Mouse (Mus musculus): ENCODE results near the gene Cd37. TPM values are rescaled to one million over a fixed set of nuclear protein-coding genes. Genes with fewer than 3 reads are reported as not detected.
A peak's percentile ranks its signal among the peaks of the same experiment; 100 is the strongest.

Cd37 gene
- polyA plus RNA-seq, 2 experiments: 3.7 to 4.9 TPM

GRCm38 (mm10) chr7:45191803-45192363 is 47.0 kb downstream of the Cd37 start:
- H3K4me2 ChIP-seq (replicated peaks; ENCODE audit: low read depth, low read length, severe bottlenecking): no peak overlapping the region
- 9% methylated on average over 8 of the region's 8 CpGs for WGBS
- TF ChIP-seq POLR2A (IDR thresholded peaks at IDR 0.05; ENCODE audit: borderline replicate concordance, extremely low read depth, insufficient read depth, insufficient read length): no peak
- H3K27ac ChIP-seq (replicated peaks; ENCODE audit: low read depth, low read length): 0 out of 2 replicates have a peak overlapping the region, but pooled peaks have one; percentile 3
- no peaks in the 10 kb centered on the region for H3K9me3 ChIP-seq (ENCODE audit: control insufficient read depth, low read length)
- DNase-seq (ENCODE audit: low spot score) (peak; percentile 74), ATAC-seq (ENCODE audit: low FRiP score, low read depth) (peak; percentile 89)
- H3K36me3 ChIP-seq (ENCODE audit: control insufficient read depth, insufficient read depth, low read length): no peaks in the 10 kb centered on the region
- H3K4me3 ChIP-seq (replicated peaks; ENCODE audit: low read length): no peak overlapping the region
- no peaks in the 10 kb centered on the region for H3K27me3 ChIP-seq (ENCODE audit: control insufficient read depth, insufficient read depth, low read length)
- H3K9ac ChIP-seq (ENCODE audit: low read depth, low read length, severe bottlenecking): no peak overlapping the region
- H3K4me1 ChIP-seq (ENCODE audit: control insufficient read depth, insufficient read depth, low read length): peaks cover 4% of the 10 kb centered on the region

DNA sequence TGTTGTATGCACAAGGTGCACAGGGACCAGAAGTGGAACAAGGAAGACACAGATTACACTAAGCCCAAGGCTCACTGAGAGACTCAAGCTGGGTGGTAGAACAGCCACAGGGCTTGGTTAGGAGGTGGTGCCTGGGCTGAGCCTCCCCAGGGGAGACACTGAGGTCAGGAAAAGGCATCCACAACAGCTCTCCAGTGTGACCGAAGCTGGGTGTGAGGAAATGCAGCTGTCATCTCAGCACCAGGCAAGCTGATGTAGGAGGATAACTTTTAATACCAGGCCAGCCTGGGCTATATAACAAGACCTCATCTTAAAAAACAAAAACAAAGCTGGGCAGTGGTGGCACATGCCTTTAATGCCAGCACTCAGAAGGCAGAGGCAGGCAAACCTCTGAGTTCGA is 47.8 kb downstream of the Cd37 start:
- H3K27me3 ChIP-seq (ENCODE audit: control insufficient read depth, insufficient read depth, low read length): no peaks in the 10 kb centered on the region
- no peak overlapping the region for H3K27ac ChIP-seq (replicated peaks; ENCODE audit: low read depth, low read length)
- peaks cover 4% of the 10 kb centered on the region for H3K4me1 ChIP-seq (ENCODE audit: control insufficient read depth, insufficient read depth, low read length)
- no peaks in the 10 kb centered on the region for H3K36me3 ChIP-seq (ENCODE audit: control insufficient read depth, insufficient read depth, low read length)
- TF ChIP-seq POLR2A (IDR thresholded peaks at IDR 0.05; ENCODE audit: borderline replicate concordance, extremely low read depth, insufficient read depth, insufficient read length): no peak
- no peak overlapping the region for H3K9ac ChIP-seq (ENCODE audit: low read depth, low read length, severe bottlenecking)
- ATAC-seq (ENCODE audit: low FRiP score, low read depth): no peak
- H3K4me3 ChIP-seq (replicated peaks; ENCODE audit: low read length): no peak overlapping the region
- 64% methylated on average over 2 of the region's 2 CpGs for WGBS
- no peak overlapping the region for H3K4me2 ChIP-seq (replicated peaks; ENCODE audit: low read depth, low read length, severe bottlenecking)
- no peak for DNase-seq (ENCODE audit: low spot score)
- H3K9me3 ChIP-seq (ENCODE audit: control insufficient read depth, low read length): no peaks in the 10 kb centered on the region

DNA sequence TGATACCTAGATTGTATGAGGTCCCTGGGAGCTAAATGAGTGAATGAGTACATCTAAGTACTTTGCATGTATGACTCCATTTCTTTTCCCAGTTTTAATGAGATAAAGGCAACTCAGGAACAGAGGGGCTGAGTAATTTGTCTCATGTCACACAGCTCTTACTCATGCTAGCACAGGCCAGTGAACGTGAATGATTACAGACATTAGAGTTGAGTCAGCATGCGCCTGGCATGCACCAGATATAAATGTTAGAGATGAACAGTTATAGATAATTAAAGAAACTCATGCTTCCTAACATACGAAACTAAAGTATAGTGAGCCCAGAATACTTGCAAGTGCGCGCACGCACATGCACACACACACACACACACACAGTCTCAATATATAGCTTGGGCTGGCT is 48.7 kb downstream of the Cd37 start:
- WGBS: 91% methylated on average over 6 of the region's 6 CpGs
- ATAC-seq (ENCODE audit: low FRiP score, low read depth) (no peak), DNase-seq (ENCODE audit: low spot score) (no peak)
- Histone ChIP-seq H3K36me3 (ENCODE audit: control insufficient read depth, insufficient read depth, low read length) (no peaks in the 10 kb centered on the region), H3K9me3 (ENCODE audit: control insufficient read depth, low read length) (no peaks in the 10 kb centered on the region), H3K4me3 (replicated peaks; ENCODE audit: low read length) (no peak overlapping the region), H3K4me2 (replicated peaks; ENCODE audit: low read depth, low read length, severe bottlenecking) (no peak overlapping the region), H3K27me3 (ENCODE audit: control insufficient read depth, insufficient read depth, low read length) (no peaks in the 10 kb centered on the region), H3K4me1 (ENCODE audit: control insufficient read depth, insufficient read depth, low read length) (peaks cover 4% of the 10 kb centered on the region), H3K9ac (ENCODE audit: low read depth, low read length, severe bottlenecking) (no peak overlapping the region), H3K27ac (replicated peaks; ENCODE audit: low read depth, low read length) (no peak overlapping the region)
- no peak for TF ChIP-seq POLR2A (IDR thresholded peaks at IDR 0.05; ENCODE audit: borderline replicate concordance, extremely low read depth, insufficient read depth, insufficient read length)

DNA sequence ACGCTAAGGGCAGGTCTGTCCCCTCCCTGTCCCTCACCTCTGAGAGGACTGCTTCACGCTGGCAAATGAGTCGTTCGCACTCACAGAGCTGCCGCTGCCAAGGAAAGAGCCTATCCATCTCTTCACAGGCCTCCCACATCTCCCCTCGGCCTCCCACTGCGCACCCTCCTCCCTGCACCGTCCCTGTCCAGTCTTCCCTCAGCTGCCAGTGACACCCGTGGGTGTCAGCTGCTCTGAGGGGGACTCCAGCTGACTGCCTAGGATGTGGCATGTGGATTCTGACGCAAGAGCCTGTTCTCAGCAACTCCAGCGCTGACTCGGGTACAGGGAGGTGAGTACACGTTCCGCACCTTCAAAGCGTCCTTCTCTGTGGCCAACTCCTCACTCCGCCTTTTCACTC is 49.3 kb downstream of the Cd37 start:
- no peak overlapping the region for H3K9ac ChIP-seq (ENCODE audit: low read depth, low read length, severe bottlenecking)
- H3K27me3 ChIP-seq (ENCODE audit: control insufficient read depth, insufficient read depth, low read length): no peaks in the 10 kb centered on the region
- WGBS: 60% methylated on average over 16 of the region's 16 CpGs
- DNase-seq (ENCODE audit: low spot score) (no peak), ATAC-seq (ENCODE audit: low FRiP score, low read depth) (no peak)
- H3K9me3 ChIP-seq (ENCODE audit: control insufficient read depth, low read length): no peaks in the 10 kb centered on the region
- H3K36me3 ChIP-seq (ENCODE audit: control insufficient read depth, insufficient read depth, low read length): no peaks in the 10 kb centered on the region
- peaks cover 4% of the 10 kb centered on the region for H3K4me1 ChIP-seq (ENCODE audit: control insufficient read depth, insufficient read depth, low read length)
- no peak for TF ChIP-seq POLR2A (IDR thresholded peaks at IDR 0.05; ENCODE audit: borderline replicate concordance, extremely low read depth, insufficient read depth, insufficient read length)
- H3K4me2 ChIP-seq (replicated peaks; ENCODE audit: low read depth, low read length, severe bottlenecking): no peak overlapping the region
- H3K27ac ChIP-seq (replicated peaks; ENCODE audit: low read depth, low read length): no peak overlapping the region
- no peak overlapping the region for H3K4me3 ChIP-seq (replicated peaks; ENCODE audit: low read length)

DNA sequence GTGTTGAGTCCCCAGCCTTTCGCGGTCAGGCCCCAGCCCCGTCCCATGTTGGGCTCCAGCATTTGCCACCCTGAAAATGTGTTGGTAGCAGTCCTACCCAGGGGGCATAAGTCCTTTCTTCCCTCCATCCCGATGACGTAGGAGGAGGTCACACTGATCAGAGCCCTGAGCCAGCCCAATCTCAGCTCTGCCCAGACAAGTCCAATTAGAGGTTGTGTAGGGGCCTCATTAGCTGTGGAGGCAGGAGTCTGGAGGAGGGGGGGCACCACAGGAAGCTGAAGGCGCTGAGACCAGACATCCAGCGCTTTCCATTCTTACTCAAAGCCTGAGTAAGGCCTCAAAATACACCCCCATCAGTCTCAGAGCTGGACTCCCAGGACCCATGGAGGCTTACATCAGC is 53.0 kb downstream of the Cd37 start:
- Histone ChIP-seq H3K4me3 (replicated peaks; ENCODE audit: low read length) (no peak overlapping the region), H3K4me2 (replicated peaks; ENCODE audit: low read depth, low read length, severe bottlenecking) (no peak overlapping the region), H3K9ac (ENCODE audit: low read depth, low read length, severe bottlenecking) (no peak overlapping the region), H3K27me3 (ENCODE audit: control insufficient read depth, insufficient read depth, low read length) (peaks cover 33% of the 10 kb centered on the region), H3K9me3 (ENCODE audit: control insufficient read depth, low read length) (no peaks in the 10 kb centered on the region), H3K36me3 (ENCODE audit: control insufficient read depth, insufficient read depth, low read length) (no peaks in the 10 kb centered on the region), H3K4me1 (ENCODE audit: control insufficient read depth, insufficient read depth, low read length) (no peaks in the 10 kb centered on the region), H3K27ac (replicated peaks; ENCODE audit: low read depth, low read length) (no peak overlapping the region)
- TF ChIP-seq POLR2A (IDR thresholded peaks at IDR 0.05; ENCODE audit: borderline replicate concordance, extremely low read depth, insufficient read depth, insufficient read length): no peak
- 48% methylated on average over 7 of the region's 7 CpGs for WGBS
- ATAC-seq (ENCODE audit: low FRiP score, low read depth): no peak
- no peak for DNase-seq (ENCODE audit: low spot score)

DNA sequence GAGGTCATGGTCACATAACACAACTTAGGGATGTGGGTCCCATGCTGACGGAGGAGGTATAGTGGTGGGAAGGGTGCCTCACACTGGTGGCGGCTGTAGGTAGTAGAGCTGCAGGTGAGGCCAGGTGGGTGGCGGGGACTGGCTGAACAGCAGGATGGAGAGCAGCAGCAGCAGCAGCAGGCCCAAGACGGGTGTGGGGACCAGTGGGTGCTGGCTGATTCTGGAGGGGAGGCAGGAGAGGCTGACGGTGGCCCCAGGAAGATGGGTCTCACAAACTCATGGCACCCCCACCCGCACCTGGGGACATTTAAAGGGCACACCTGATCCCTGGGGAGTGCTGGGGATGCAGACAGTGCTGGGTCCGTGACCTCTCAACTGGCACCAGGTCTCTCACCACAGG is 55.2 kb downstream of the Cd37 start:
- 69% methylated on average over 5 of the region's 7 CpGs for WGBS
- no peak for TF ChIP-seq POLR2A (IDR thresholded peaks at IDR 0.05; ENCODE audit: borderline replicate concordance, extremely low read depth, insufficient read depth, insufficient read length)
- H3K27me3 ChIP-seq (ENCODE audit: control insufficient read depth, insufficient read depth, low read length): peaks cover 53% of the 10 kb centered on the region
- H3K9ac ChIP-seq (ENCODE audit: low read depth, low read length, severe bottlenecking): no peak overlapping the region
- no peaks in the 10 kb centered on the region for H3K9me3 ChIP-seq (ENCODE audit: control insufficient read depth, low read length)
- H3K36me3 ChIP-seq (ENCODE audit: control insufficient read depth, insufficient read depth, low read length): no peaks in the 10 kb centered on the region
- no peak overlapping the region for H3K4me2 ChIP-seq (replicated peaks; ENCODE audit: low read depth, low read length, severe bottlenecking)
- no peak overlapping the region for H3K4me3 ChIP-seq (replicated peaks; ENCODE audit: low read length)
- ATAC-seq (ENCODE audit: low FRiP score, low read depth): no peak
- H3K27ac ChIP-seq (replicated peaks; ENCODE audit: low read depth, low read length): no peak overlapping the region
- H3K4me1 ChIP-seq (ENCODE audit: control insufficient read depth, insufficient read depth, low read length): no peaks in the 10 kb centered on the region
- no peak for DNase-seq (ENCODE audit: low spot score)

Other genes with a start within 250 kb of the Cd37 start
Only the 30 nearest of the 38 such genes appear.
- gene Prr12, start 186.2 kb downstream of the Cd37 start, polyA plus RNA-seq (2012; rRNA removed): 25.2 and 26.8 TPM in 2 replicates
- 16.0 and 19.6 TPM in 2 replicates for gene Prr12, start 186.2 kb downstream of the Cd37 start, polyA plus RNA-seq (2014; fragmentation: Nextera tagmentation; extraction: Ambion mirVana)
- gene Nosip, start 176.7 kb downstream of the Cd37 start, polyA plus RNA-seq (2012; rRNA removed): 82.7 and 86.8 TPM in 2 replicates
- 68.1 and 69.6 TPM in 2 replicates for gene Nosip, start 176.7 kb downstream of the Cd37 start, polyA plus RNA-seq (2014; fragmentation: Nextera tagmentation; extraction: Ambion mirVana)
- 50.4 and 54.1 TPM in 2 replicates for gene Prrg2, start 176.4 kb downstream of the Cd37 start, polyA plus RNA-seq (2012; rRNA removed)
- 18.6 and 21.4 TPM in 2 replicates for gene Prrg2, start 176.4 kb downstream of the Cd37 start, polyA plus RNA-seq (2014; fragmentation: Nextera tagmentation; extraction: Ambion mirVana)
- gene Rcn3, start 146.9 kb downstream of the Cd37 start, polyA plus RNA-seq (2012; rRNA removed): 679 and 759 TPM in 2 replicates
- 569 and 577 TPM in 2 replicates for gene Rcn3, start 146.9 kb downstream of the Cd37 start, polyA plus RNA-seq (2014; fragmentation: Nextera tagmentation; extraction: Ambion mirVana)
- 56.1 and 64.6 TPM in 2 replicates for gene Fcgrt, start 135.3 kb downstream of the Cd37 start, polyA plus RNA-seq (2012; rRNA removed)
- 88.4 and 89.0 TPM in 2 replicates for gene Fcgrt, start 135.3 kb downstream of the Cd37 start, polyA plus RNA-seq (2014; fragmentation: Nextera tagmentation; extraction: Ambion mirVana)
- 563 and 814 TPM in 2 replicates for gene Rps11, start 114.7 kb downstream of the Cd37 start, polyA plus RNA-seq (2012; rRNA removed)
- gene Rps11, start 114.7 kb downstream of the Cd37 start, polyA plus RNA-seq (2014; fragmentation: Nextera tagmentation; extraction: Ambion mirVana): 1,719 and 1,751 TPM in 2 replicates
- gene Rpl13a, start 110.4 kb downstream of the Cd37 start, polyA plus RNA-seq (2012; rRNA removed): 3,691 and 3,912 TPM in 2 replicates
- 1,718 and 1,777 TPM in 2 replicates for gene Rpl13a, start 110.4 kb downstream of the Cd37 start, polyA plus RNA-seq (2014; fragmentation: Nextera tagmentation; extraction: Ambion mirVana)
- gene Gm45713, start 102.9 kb downstream of the Cd37 start, polyA plus RNA-seq (2012; rRNA removed): 0.31 TPM in 1 of 2 replicates, not detected in the other
- gene Gm45713, start 102.9 kb downstream of the Cd37 start, polyA plus RNA-seq (2014; fragmentation: Nextera tagmentation; extraction: Ambion mirVana): 0.39 and 1.4 TPM in 2 replicates
- 12.4 and 18.6 TPM in 2 replicates for gene Flt3l, start 102.7 kb downstream of the Cd37 start, polyA plus RNA-seq (2012; rRNA removed)
- 2.2 and 3.3 TPM in 2 replicates for gene Flt3l, start 102.7 kb downstream of the Cd37 start, polyA plus RNA-seq (2014; fragmentation: Nextera tagmentation; extraction: Ambion mirVana)
- 115 and 118 TPM in 2 replicates for gene Pih1d1, start 84.8 kb downstream of the Cd37 start, polyA plus RNA-seq (2012; rRNA removed)
- 86.4 and 87.3 TPM in 2 replicates for gene Pih1d1, start 84.8 kb downstream of the Cd37 start, polyA plus RNA-seq (2014; fragmentation: Nextera tagmentation; extraction: Ambion mirVana)
- 45.6 and 67.3 TPM in 2 replicates for gene Aldh16a1, start 84.5 kb downstream of the Cd37 start, polyA plus RNA-seq (2012; rRNA removed)
- gene Aldh16a1, start 84.5 kb downstream of the Cd37 start, polyA plus RNA-seq (2014; fragmentation: Nextera tagmentation; extraction: Ambion mirVana): 40.0 and 47.7 TPM in 2 replicates
- 0.40 and 0.58 TPM in 2 replicates for gene Slc17a7, start 75.2 kb downstream of the Cd37 start, polyA plus RNA-seq (2012; rRNA removed)
- gene Slc17a7, start 75.2 kb downstream of the Cd37 start, polyA plus RNA-seq (2014; fragmentation: Nextera tagmentation; extraction: Ambion mirVana): 0.17 and 0.18 TPM in 2 replicates
- 0.09 and 0.27 TPM in 2 replicates for gene Gfy, start 59.5 kb downstream of the Cd37 start, polyA plus RNA-seq (2012; rRNA removed)
- gene Gfy, start 59.5 kb downstream of the Cd37 start, polyA plus RNA-seq (2014; fragmentation: Nextera tagmentation; extraction: Ambion mirVana): not detected in 2 replicates
- not detected in 2 replicates for gene Pth2, start 58.1 kb downstream of the Cd37 start, polyA plus RNA-seq (2012; rRNA removed)
- gene Pth2, start 58.1 kb downstream of the Cd37 start, polyA plus RNA-seq (2014; fragmentation: Nextera tagmentation; extraction: Ambion mirVana): not detected in 2 replicates
- gene Ccdc155, start 34.2 kb downstream of the Cd37 start, polyA plus RNA-seq (2012; rRNA removed): 1.4 and 1.5 TPM in 2 replicates
- gene Ccdc155, start 34.2 kb downstream of the Cd37 start, polyA plus RNA-seq (2014; fragmentation: Nextera tagmentation; extraction: Ambion mirVana): 0.79 and 1.2 TPM in 2 replicates
- gene Dkkl1, start 27.0 kb downstream of the Cd37 start, polyA plus RNA-seq (2012; rRNA removed): 3.0 and 4.8 TPM in 2 replicates
- gene Dkkl1, start 27.0 kb downstream of the Cd37 start, polyA plus RNA-seq (2014; fragmentation: Nextera tagmentation; extraction: Ambion mirVana): 9.0 and 14.8 TPM in 2 replicates
- gene Tead2, start 23.4 kb downstream of the Cd37 start, polyA plus RNA-seq (2012; rRNA removed): 450 and 560 TPM in 2 replicates
- gene Tead2, start 23.4 kb downstream of the Cd37 start, polyA plus RNA-seq (2014; fragmentation: Nextera tagmentation; extraction: Ambion mirVana): 143 and 168 TPM in 2 replicates
- 0.18 and 0.29 TPM in 2 replicates for gene Slc6a16, start 2.0 kb upstream of the Cd37 start, polyA plus RNA-seq (2012; rRNA removed)
- 0.21 TPM in 1 of 2 replicates, not detected in the other for gene Slc6a16, start 2.0 kb upstream of the Cd37 start, polyA plus RNA-seq (2014; fragmentation: Nextera tagmentation; extraction: Ambion mirVana)
- gene Slc6a21, start 38.4 kb upstream of the Cd37 start, polyA plus RNA-seq (2012; rRNA removed): not detected in 2 replicates
- not detected in 2 replicates for gene Slc6a21, start 38.4 kb upstream of the Cd37 start, polyA plus RNA-seq (2014; fragmentation: Nextera tagmentation; extraction: Ambion mirVana)
- gene Trpm4, start 94.7 kb upstream of the Cd37 start, polyA plus RNA-seq (2012; rRNA removed): 42.6 and 46.1 TPM in 2 replicates
- gene Trpm4, start 94.7 kb upstream of the Cd37 start, polyA plus RNA-seq (2014; fragmentation: Nextera tagmentation; extraction: Ambion mirVana): 15.8 TPM in 2 replicates
- gene Hrc, start 96.2 kb upstream of the Cd37 start, polyA plus RNA-seq (2012; rRNA removed): 9.5 and 17.9 TPM in 2 replicates
- gene Hrc, start 96.2 kb upstream of the Cd37 start, polyA plus RNA-seq (2014; fragmentation: Nextera tagmentation; extraction: Ambion mirVana): 4.1 and 5.9 TPM in 2 replicates
- 12.3 and 13.8 TPM in 2 replicates for gene Ppfia3, start 127.9 kb upstream of the Cd37 start, polyA plus RNA-seq (2012; rRNA removed)
- gene Ppfia3, start 127.9 kb upstream of the Cd37 start, polyA plus RNA-seq (2014; fragmentation: Nextera tagmentation; extraction: Ambion mirVana): 8.4 and 9.0 TPM in 2 replicates
- gene Lin7b, start 131.5 kb upstream of the Cd37 start, polyA plus RNA-seq (2012; rRNA removed): 4.1 and 4.7 TPM in 2 replicates
- 1.7 and 2.2 TPM in 2 replicates for gene Lin7b, start 131.5 kb upstream of the Cd37 start, polyA plus RNA-seq (2014; fragmentation: Nextera tagmentation; extraction: Ambion mirVana)
- gene Snrnp70, start 156.6 kb upstream of the Cd37 start, polyA plus RNA-seq (2012; rRNA removed): 539 and 694 TPM in 2 replicates
- 69.7 and 73.7 TPM in 2 replicates for gene Snrnp70, start 156.6 kb upstream of the Cd37 start, polyA plus RNA-seq (2014; fragmentation: Nextera tagmentation; extraction: Ambion mirVana)
- gene Kcna7, start 166.5 kb upstream of the Cd37 start, polyA plus RNA-seq (2012; rRNA removed): 0.10 TPM in 2 replicates
- gene Kcna7, start 166.5 kb upstream of the Cd37 start, polyA plus RNA-seq (2014; fragmentation: Nextera tagmentation; extraction: Ambion mirVana): 0.11 TPM in 1 of 2 replicates, not detected in the other
- gene Ntf5, start 174.6 kb upstream of the Cd37 start, polyA plus RNA-seq (2012; rRNA removed): 4.2 and 4.5 TPM in 2 replicates
- 4.4 and 6.0 TPM in 2 replicates for gene Ntf5, start 174.6 kb upstream of the Cd37 start, polyA plus RNA-seq (2014; fragmentation: Nextera tagmentation; extraction: Ambion mirVana)
- gene Lhb, start 181.7 kb upstream of the Cd37 start, polyA plus RNA-seq (2012; rRNA removed): 0.50 and 1.4 TPM in 2 replicates
- gene Lhb, start 181.7 kb upstream of the Cd37 start, polyA plus RNA-seq (2014; fragmentation: Nextera tagmentation; extraction: Ambion mirVana): not detected in 2 replicates
- 44.1 and 59.1 TPM in 2 replicates for gene Gys1, start 195.7 kb upstream of the Cd37 start, polyA plus RNA-seq (2012; rRNA removed)
- 35.8 and 37.3 TPM in 2 replicates for gene Gys1, start 195.7 kb upstream of the Cd37 start, polyA plus RNA-seq (2014; fragmentation: Nextera tagmentation; extraction: Ambion mirVana)
- 120 TPM in 2 replicates for gene Ruvbl2, start 199.0 kb upstream of the Cd37 start, polyA plus RNA-seq (2012; rRNA removed)
- 119 and 126 TPM in 2 replicates for gene Ruvbl2, start 199.0 kb upstream of the Cd37 start, polyA plus RNA-seq (2014; fragmentation: Nextera tagmentation; extraction: Ambion mirVana)
- gene Ftl1, start 220.8 kb upstream of the Cd37 start, polyA plus RNA-seq (2012; rRNA removed): 1,503 and 2,450 TPM in 2 replicates
- gene Ftl1, start 220.8 kb upstream of the Cd37 start, polyA plus RNA-seq (2014; fragmentation: Nextera tagmentation; extraction: Ambion mirVana): 4,726 and 4,986 TPM in 2 replicates

Measured in limb, embryonic 14.5 days (tissue).